Mouse (Mus musculus) mouse trophoblast stem cell (cell line): Measurements from ENCODE around the gene Eif3g.

Experiments used
- in situ Hi-C, 2 experiments: fragments of 300-500 bp; cut with MseI, MboI; formaldehyde crosslinking; loops; 2 replicates in 1 of 2; 3 replicates in 1 of 2; pipeline ENCODE4 v1.15.1; 2025

Gene Eif3g

GRCm38 (mm10) chr9:20898511-20899073, at the start of gene Eif3g:
Eif3g (minus strand) TSS chr9:20898623.
- in situ Hi-C loops, result no loop called here

GRCm38 (mm10) chr9:20946066-20946880, 47.9 kb upstream of the Eif3g start:
- in situ Hi-C loops, result no loop called here

GRCm38 (mm10) chr9:20944697-20945370, 46.4 kb upstream of the Eif3g start:
- in situ Hi-C loops, result no loop called here

GRCm38 (mm10) chr9:20943911-20944310, 45.5 kb upstream of the Eif3g start:
- in situ Hi-C loops, result no loop called here

- in situ Hi-C loops, result no loop called here
Measured at GRCm38 (mm10) chr9:20943396-20943795, 45.0 kb upstream of the Eif3g start.

- in situ Hi-C loops, result no loop called here
Measured at GRCm38 (mm10) chr9:20923258-20923657, 24.8 kb upstream of the Eif3g start.

- in situ Hi-C loops, result no loop called here
Measured at GRCm38 (mm10) chr9:20916160-20916559, 17.7 kb upstream of the Eif3g start.

GRCm38 (mm10) chr9:20909948-20910347, 11.5 kb upstream of the Eif3g start:
- in situ Hi-C loops, result no loop called here

- in situ Hi-C loops, result loop anchor here (5.0 kb wide), 1 partner anchor 100 kb away; the partner anchor contains the start of gene Mrpl4 (in 2 of the 2)
Measured at GRCm38 (mm10) chr9:20902174-20902491, 3.7 kb upstream of the Eif3g start.

GRCm38 (mm10) chr9:20901466-20902173, 3.2 kb upstream of the Eif3g start:
- in situ Hi-C loops, result loop anchor here (5.0 kb wide), 1 partner anchor 101 kb away; the partner anchor contains the start of gene Mrpl4 (in 2 of the 2)

GRCm38 (mm10) chr9:20897736-20898510, 500 bp downstream of the Eif3g start:
- in situ Hi-C loops, result no loop called here

GRCm38 (mm10) chr9:20895382-20895781, 3.0 kb downstream of the Eif3g start:
- in situ Hi-C loops, result no loop called here

GRCm38 (mm10) chr9:20894629-20895028, 3.8 kb downstream of the Eif3g start:
- in situ Hi-C loops, result no loop called here

GRCm38 (mm10) chr9:20893590-20894343, 4.7 kb downstream of the Eif3g start:
- in situ Hi-C loops, result no loop called here

- in situ Hi-C loops, result no loop called here
Measured at GRCm38 (mm10) chr9:20893069-20893468, 5.4 kb downstream of the Eif3g start.

- in situ Hi-C loops, result no loop called here
Measured at GRCm38 (mm10) chr9:20892104-20892653, 6.2 kb downstream of the Eif3g start.

- in situ Hi-C loops, result no loop called here
Measured at GRCm38 (mm10) chr9:20891339-20892103, 6.9 kb downstream of the Eif3g start.

- in situ Hi-C loops, result no loop called here
Measured at GRCm38 (mm10) chr9:20890411-20890810, 8.0 kb downstream of the Eif3g start.
